Mouse (Mus musculus): Measurements from ENCODE around the gene Rapgef4.

DNA sequence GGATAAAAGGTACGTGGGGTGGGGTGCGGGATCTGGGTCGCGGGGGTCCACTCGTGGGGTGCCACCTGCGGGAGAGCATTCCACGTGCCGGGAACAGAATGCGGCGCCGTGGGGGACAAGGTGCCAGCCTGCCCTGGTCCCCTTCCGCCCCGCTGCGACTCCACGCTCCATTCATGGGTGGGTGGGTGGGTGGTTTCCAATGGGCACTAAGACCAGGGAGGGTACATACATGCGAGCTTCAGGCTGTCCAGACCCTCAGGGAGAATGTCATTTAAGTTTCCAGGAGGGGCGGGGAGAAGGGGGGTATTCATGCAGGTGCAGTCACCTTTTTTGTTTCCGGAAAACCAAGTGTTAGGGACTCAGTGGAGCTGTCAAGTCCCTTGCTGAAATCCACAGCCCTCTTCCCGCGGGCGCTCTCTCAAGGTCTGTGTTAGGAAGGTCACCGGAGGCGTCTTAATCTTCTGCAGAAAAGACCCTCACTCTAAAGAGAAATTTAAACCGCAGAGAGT is 357 bp downstream of the Rapgef4 start:
- TF ChIP-seq POLR2A (IDR thresholded peaks at IDR 0.05; ENCODE audit: borderline replicate concordance, extremely low read depth, insufficient read depth, insufficient read length, poor library complexity, severe bottlenecking) (no peak), CTCF (IDR thresholded peaks at IDR 0.05; ENCODE audit: borderline replicate concordance, extremely low read depth, insufficient read depth, insufficient read length) (no peak)

All from brain, embryonic 14.5 days (tissue).